Mouse (Mus musculus) gastrocnemius, adult 2 months (tissue): ENCODE data around the gene Ppp1r3e. TPM values are rescaled to one million over a fixed set of nuclear protein-coding genes. Genes with fewer than 3 reads are reported as not detected.
A peak's percentile ranks its signal among the peaks of the same experiment; 100 is the strongest.

ENCODE experiments used
- DNase-seq: peaks from one replicate; pipeline ENCODE4 v3.0.0; 2022
- H3K27ac ChIP-seq: fragments of 200-600 bp; 2 replicates; pipeline ENCODE4 v1.8.1; 2022; ENCODE audit warnings: mild to moderate bottlenecking
- H3K4me3 ChIP-seq: fragments of 200-600 bp; 2 replicates; pipeline ENCODE4 v1.8.1; 2022; ENCODE audit warnings: mild to moderate bottlenecking, moderate library complexity
- CTCF ChIP-seq: fragments of 200-600 bp; IDR thresholded peaks from 2 replicates; pipeline ENCODE4 v1.8.1; 2022; ENCODE audit warnings: antibody characterized with exemption, mild to moderate bottlenecking, moderate library complexity
- intact Hi-C: fragments of 180-260 bp; cut with DNase I; formaldehyde crosslinking; loops from one replicate; pipeline ENCODE4 v1.15.1; 2025
- long read RNA-seq, 2 experiments: library from polyadenylated mRNA; stranded (forward); transcript quantifications; one replicate each; pipeline ENCODE4 v2.0.0; 2021
- total RNA-seq, 2 experiments: library from RNA; stranded (reverse); gene quantifications; 2 replicates each; pipeline ENCODE4 v1.2.3; 2021

Ppp1r3e gene
- 1 to 10 TPM; 2.6 to 3.5 TPM for total RNA-seq
- long read RNA-seq, experiment 1, partial matches to known transcripts, result 0 of 5 reads
- long read RNA-seq, experiment 1, other reads (novel, unspliced or antisense), result 3 of 5 reads
- long read RNA-seq, experiment 2, result 0 reads

DNA sequence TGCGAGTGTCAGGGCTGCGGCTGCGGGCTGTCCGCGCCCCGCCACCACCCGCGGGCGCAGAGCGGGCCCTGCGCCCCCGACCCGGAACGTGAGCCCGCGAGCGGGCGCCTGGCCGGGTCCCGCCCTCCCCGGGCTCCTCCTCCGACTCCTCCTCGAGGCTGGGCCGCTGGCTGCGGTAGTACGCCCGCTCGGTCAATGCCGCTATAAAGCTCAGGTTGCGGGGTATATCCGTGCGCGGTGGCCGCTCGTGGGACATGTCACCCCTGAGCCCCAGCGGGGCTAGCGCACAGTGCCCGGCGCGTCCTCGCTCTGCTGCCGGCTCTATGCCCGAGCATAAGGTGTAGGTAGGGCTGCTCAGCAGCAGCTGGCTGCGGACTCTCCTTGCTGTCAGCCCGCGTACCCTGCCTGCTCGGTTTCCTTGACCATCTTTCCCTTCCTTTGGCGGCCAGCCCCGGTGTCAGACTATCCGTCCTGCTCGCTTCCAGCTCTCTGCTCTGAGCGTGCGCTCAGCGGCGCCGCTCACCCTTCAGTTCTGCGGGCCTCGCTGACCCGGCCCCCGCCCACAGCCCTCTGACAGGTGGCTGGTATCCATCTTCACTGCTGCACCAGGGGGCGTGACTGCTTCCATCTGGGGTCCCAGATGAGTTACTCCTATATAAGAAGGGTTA, at the start of gene Ppp1r3e:
TSS of gene Ppp1r3e (minus strand) at position 503 of the 668 bp plus-strand sequence.
- TF ChIP-seq CTCF, result no peak; the same call in 1 of the 2 replicates
- Histone ChIP-seq H3K27ac (peak within 1 kb of the TSS; percentile 94), H3K4me3 (peak within 1 kb of the TSS; percentile 77)
- DNase-seq, result peak; percentile 87
- intact Hi-C loops, result no loop called here

GRCm38 (mm10) chr14:54926401-54927158, 49.2 kb upstream of the Ppp1r3e start:
- peak; percentile 73 for DNase-seq
- peak overlapping the region; percentile 89 for H3K27ac ChIP-seq
- intact Hi-C loops, result no loop called here
- peak overlapping the region; percentile 77 for H3K4me3 ChIP-seq
- TF ChIP-seq CTCF, result no peak

DNA sequence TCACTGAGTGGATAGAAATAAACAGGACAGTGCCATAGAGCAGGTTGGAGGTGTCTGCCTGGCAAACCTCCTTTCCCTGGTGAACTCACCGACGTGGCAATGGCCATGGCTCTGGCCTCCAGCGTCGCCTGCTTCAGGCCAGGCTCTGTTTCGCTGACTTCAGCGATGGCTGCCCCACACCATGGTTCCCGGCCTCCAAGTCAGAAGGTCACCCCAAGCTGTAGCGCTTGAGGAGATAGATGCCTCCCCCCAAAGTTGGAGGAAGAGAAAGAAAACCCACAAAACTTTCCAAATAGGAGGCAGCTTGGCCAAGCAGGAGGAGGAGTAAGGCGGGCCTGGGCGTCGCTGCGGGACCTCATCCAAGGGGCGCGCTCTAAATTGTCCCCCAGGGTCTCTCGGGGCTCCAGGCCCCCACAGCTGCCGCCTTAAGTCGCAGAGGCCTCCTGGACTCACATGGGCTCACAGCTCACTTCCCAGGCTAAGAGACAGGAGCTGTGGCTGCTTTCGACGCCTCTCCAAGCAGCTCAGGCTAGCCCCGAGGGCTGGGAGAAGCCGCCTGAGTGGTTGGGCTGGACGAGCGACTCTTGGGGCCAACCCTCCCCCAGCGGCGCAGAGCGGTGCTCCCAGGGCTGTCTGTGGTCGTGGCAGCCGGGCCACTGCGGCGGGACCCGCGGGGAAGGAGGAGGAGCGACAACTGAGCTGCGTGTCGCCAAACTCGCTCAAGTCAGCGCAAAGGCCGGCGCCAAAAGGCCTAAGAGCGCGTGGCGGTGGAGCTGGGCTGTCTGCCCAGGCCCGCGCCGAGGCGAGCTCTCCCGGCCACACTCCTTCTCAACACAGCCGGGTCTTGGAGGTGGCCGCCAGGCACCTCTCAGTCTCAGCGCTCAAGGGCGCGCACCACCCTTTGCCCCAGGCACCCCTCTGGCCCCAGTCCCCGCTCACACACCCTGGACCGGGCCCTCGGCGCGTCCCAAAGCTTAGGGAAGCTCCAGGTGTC, 48.3 kb upstream of the Ppp1r3e start, which contains the start of gene Efs:
TSS of gene Efs (minus strand) at position 778 of the 994 bp plus-strand sequence.
- peak; percentile 81 for DNase-seq
- H3K27ac ChIP-seq, result peak within 1 kb of the TSS; percentile 89
- peak within 1 kb of the TSS; percentile 77 for H3K4me3 ChIP-seq
- no peak for TF ChIP-seq CTCF
- intact Hi-C loops, result no loop called here

DNA sequence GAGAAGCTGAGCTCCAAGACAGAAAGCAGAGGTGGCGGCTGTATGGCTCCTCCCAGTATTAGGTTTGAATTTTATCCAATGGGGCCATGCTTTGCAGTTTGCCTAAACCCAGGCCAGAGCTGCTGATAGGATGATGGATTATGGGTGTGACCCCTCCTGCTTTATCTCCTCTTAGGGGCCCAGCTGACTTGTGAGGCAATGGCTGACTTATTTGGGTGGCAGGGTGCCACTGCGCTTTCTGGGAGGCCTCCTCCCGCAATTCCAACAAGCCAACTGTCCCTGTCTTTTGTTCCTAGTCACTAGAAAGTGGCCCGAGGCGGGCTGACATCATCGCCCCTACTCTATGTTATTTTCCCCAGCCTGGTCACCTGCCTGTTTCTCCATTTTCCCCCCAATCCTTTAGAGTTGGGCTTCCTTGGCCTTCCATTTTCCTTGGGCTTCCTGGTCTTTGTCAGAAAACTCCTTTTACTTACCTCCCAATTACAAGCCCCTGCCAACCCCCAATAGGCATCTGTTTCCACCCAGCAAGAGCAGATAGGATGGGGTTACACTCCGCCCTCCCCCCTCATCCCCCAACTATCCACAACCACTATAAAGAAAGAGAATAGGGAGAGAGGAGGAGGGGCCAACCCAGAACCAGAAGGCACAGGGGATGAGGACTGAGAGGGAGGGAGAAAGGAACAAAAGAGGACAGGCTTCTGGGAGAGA, 47.4 kb upstream of the Ppp1r3e start:
- peak; percentile 75 for DNase-seq
- peak overlapping the region; percentile 77 for H3K4me3 ChIP-seq
- H3K27ac ChIP-seq, result peak overlapping the region; percentile 89
- intact Hi-C loops, result no loop called here
- TF ChIP-seq CTCF, result no peak

DNA sequence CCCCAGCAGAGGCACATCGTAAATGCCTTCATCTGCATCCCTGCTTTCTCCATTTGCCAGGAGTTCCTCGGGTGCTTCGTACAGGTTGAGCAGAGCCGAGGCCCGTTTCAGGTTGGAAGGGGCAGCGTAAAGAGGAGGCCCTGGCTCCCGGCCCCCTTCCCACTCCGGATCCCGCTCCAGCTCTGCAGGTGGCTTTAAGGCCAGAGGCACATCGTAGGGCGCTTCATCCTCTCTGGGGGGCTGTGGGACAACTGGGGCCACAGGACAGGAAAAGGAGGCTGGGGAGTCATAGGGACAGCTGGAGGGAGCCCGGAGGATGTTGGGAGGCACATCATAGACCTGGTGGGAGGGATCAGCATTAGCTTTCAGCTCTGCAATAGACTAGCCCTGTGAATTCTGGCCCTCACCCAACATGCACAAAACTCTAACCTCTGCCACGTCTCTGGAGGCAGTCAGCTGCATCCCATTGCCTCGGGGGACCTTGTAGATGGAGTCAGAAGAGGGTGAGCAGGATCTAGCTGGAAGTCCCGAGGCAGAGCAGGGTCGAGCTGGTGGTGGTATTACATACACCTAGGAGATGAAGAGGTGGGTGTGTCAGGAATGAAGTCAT, 42.8 kb upstream of the Ppp1r3e start:
- TF ChIP-seq CTCF, result no peak
- Histone ChIP-seq H3K4me3 (no peak overlapping the region), H3K27ac (no peak overlapping the region)
- DNase-seq, result no peak
- intact Hi-C loops, result no loop called here

DNA sequence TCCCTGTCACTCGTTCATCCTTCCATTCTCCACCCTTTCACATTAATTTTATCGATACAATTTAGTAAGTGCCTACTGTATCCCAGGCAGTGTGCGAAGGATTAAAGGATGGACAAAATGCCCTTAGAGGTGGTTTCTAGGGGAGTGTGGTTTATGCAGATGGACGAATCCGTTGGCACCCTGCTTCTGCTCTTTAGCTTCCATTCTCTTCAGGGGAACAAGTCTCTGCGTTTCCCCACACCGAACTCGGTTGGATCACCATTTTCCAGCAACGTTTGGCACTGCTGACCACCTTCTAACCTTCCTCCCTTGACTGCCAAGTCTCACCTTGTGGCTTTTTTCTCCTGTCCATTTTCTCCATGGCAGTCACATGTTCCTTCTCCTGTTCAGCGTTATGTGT, 36.0 kb upstream of the Ppp1r3e start:
- Histone ChIP-seq H3K4me3 (peak overlapping the region; percentile 90), H3K27ac (peak overlapping the region; percentile 86)
- no peak for TF ChIP-seq CTCF
- DNase-seq, result no peak
- intact Hi-C loops, result no loop called here

GRCm38 (mm10) chr14:54912886-54913285, 35.5 kb upstream of the Ppp1r3e start, which contains the start of gene Slc22a17:
TSS of gene Slc22a17 (minus strand) at chr14:54913132.
- TF ChIP-seq CTCF, result no peak
- peak; percentile 75 for DNase-seq
- intact Hi-C loops, result no loop called here
- H3K4me3 ChIP-seq, result peak within 1 kb of the TSS; percentile 90
- peak within 1 kb of the TSS; percentile 86 for H3K27ac ChIP-seq

DNA sequence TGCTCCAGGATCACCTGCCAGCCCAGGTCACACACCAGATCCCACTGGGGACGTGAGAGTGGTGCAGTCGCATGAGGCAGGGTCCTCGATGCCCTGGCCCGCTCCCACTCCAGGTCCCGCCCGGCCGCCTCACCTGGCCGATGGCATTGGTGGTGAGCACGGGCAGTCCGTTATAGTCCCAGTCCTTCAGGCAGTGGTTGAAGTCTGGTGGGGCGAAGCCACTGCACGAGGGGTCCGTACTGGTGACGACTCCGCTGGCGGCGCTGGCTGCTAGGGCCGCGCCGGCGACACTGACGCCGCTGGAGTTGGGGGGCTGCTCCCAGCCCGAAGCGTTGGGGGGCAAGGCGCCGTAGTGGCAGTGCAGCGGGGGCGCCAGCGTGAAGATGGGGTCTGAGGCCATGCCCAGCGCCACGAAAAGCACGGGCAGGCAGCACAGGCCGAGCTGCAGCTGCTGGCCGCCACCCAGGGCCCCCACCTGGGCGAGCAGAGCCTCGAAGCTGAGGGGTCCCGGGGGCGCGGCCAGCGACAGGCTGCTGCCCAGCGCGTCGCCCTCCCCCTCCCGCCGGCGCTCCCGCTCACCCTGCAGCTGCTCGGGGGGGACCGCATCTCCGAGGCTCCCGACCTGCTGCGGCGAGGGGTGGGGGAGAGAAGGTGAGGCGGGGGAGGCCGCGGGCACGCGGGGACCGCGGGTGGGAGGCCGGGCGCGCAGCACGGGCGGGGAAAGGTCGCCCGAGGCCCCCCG, 34.9 kb upstream of the Ppp1r3e start:
- TF ChIP-seq CTCF, result no peak
- Histone ChIP-seq H3K27ac (peak overlapping the region; percentile 86), H3K4me3 (peak overlapping the region; percentile 90)
- intact Hi-C loops, result no loop called here
- peak; percentile 37 for DNase-seq

GRCm38 (mm10) chr14:54908682-54909081, 31.3 kb upstream of the Ppp1r3e start:
- Histone ChIP-seq H3K27ac (no peak overlapping the region), H3K4me3 (no peak overlapping the region)
- TF ChIP-seq CTCF, result no peak
- DNase-seq, result no peak
- intact Hi-C loops, result no loop called here

- TF ChIP-seq CTCF, result no peak
- Histone ChIP-seq H3K4me3 (no peak overlapping the region), H3K27ac (no peak overlapping the region)
- intact Hi-C loops, result no loop called here
- DNase-seq, result no peak
These were observed 26.3 kb upstream of the Ppp1r3e start for GRCm38 (mm10) chr14:54903641-54904040.
